Mouse (Mus musculus) lung, postnatal 0 days (tissue): ENCODE results near the gene Gucd1.

Experiments
- CTCF ChIP-seq: IDR thresholded peaks from 2 replicates; pipeline ENCODE4 v1.5.1; 2016; ENCODE audit warnings: antibody characterized with exemption, mild to moderate bottlenecking
- EP300 ChIP-seq: IDR thresholded peaks from 2 replicates; pipeline ENCODE4 v1.6.1; 2016; ENCODE audit warnings: antibody characterized with exemption, mild to moderate bottlenecking, control low read depth

DNA sequence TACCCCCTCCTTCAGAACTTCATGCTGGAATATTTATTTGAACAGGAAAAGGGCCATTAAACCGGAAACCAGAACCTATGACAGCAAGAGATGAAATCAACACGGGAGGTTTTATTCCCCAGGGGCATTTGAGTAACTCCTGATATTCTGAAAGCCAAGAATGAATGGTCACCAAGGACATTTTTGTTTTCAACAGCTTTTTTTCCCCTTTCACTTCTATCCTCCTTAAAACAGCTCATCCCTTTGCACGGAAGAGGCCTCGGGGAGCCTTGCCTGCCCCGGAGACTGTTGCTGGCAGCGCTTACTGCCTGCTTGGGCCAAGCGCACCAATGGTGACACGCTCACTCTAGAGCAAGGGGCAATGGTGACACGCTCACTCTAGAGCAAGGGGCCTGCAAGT, 40.7 kb downstream of the Gucd1 start:
- TF ChIP-seq EP300: no peak
- no peak for TF ChIP-seq CTCF
